Mouse (Mus musculus) inflammation-experienced regulatory T-cells, adult 16 weeks (primary cell): ENCODE measurements around the gene Itprip. TPM values are rescaled to one million over a fixed set of nuclear protein-coding genes. Genes with fewer than 3 reads are reported as not detected.

Experiments used
- polyA plus RNA-seq: library from polyadenylated mRNA; unstranded; fragments of 100-300 nt; shearing (Covaris generic); gene quantifications from one replicate; pipeline ENCODE4 v1.2.1, GENCODE M21; 2017

Gene Itprip
- polyA plus RNA-seq: 57.3 TPM

DNA sequence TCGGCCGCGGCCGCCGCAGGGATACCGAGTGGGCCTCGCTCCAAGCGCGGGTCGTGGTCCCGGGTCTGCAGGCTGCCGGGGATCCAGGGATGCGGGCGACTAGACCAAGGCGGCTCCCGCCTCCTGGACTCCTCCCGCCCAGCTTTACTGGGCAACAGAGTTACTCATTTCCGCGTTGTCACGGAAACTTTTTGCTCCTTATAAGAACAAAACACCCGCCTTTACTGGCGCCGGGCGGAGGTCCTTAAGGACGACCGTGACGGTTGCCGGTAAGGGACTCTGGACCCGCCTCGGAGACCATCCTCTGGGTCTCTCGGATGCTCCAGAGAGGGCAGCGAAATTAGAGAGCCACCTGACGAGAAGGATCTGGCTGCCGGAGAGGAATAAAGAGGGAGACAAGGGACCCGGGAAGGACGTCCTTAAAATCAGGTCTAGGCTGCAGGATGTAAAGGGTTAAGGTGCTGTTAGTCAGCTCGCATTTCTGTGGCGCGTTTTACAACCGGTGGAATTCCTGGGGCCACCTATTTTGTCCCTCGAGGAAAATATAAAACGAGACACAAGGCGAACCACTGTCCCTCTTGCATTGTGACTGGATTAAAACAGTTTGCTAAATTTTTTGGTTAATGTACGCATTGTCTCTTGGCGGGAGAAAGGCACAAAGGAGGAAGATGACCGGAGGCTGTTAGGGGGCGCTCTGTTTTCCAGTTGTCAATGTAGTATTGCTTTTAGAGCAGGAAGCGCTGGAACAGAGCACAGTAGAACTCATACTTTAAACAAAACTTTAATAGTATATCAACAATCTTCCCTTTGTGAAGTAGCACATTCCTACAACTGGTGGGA is at the start of gene Itprip, which contains the start of gene Cfap43:
Gene Itprip, minus strand, starts transcription at position 174 of the 840 bp plus-strand sequence.
Gene Cfap43, minus strand, starts transcription at position 162 of the 840 bp plus-strand sequence.

DNA sequence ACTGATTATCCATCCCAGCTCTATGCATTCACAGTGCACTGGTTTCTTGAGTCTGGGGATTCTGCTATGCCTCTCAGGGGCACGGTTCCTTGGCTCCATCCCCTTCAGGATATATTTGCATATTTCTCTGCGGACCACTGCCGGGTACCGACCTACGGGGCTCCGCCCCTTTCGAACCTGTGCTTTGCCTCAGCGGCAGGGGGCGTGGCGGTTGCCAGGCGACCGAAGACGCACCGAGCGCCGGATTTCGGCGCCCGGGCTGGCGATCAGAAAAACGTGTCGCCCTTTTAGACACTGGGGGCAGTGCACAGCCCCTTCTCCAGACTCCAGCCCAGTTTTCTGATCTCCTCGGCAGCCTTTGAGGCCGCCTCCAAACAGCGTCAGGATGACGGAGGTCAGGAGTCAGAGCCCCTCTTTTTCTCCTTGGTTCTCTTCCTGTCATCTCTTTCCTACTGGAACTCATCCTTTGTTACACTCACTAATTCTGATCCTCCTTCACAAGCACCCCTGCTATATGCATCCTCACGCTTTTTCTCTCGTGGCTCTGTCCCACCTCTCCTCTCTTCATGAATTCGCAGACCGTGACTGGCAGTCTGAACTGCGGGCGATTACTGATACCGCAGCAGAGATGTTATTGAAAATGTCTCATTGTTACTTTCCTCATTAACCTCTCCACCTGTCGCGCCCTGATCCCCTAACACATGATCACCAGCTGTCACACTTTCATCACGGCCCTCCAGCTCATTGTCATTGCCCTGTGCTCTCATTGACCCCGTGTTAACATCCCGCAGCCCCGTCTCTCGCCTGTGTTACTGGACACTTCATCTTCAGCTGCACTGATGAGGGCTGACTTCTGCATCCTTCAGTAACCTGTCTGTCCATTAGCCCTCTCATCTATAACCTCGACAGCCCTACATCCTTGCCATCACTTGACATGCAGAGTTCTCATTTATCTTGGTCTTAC is 18.6 kb upstream of the Itprip start, which contains the start of gene Cfap58:
Gene Cfap58, plus strand, starts transcription at position 233 of the 964 bp plus-strand sequence.

DNA sequence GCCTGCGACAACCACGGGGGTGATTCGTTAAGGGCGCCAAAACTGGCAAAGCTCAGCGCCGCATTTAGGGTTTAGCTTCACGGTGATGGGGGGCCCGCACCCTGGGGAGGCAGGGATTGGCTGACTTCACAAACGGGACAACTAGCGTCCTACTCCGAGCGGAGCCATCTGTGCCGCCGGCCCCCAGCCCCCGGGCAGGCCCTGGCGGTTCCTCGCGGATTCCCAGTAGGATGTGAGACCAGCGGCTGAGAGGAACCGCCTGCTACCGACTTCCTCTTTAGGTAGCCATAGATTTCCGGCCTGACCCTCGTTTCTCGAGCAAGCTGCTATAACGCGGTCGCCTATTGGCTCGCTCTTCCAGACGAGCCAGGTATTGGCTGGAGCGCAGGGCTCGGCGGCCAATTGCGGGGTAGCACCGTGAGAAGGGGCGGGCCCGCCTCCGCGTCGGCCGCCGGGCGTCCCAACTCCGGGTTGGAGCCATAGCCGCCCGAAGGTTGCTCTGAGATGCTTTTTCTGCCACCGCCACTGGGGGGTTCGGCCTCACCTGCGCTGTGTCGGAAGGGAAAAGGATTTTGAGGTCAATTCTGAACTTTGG is 53.6 kb downstream of the Itprip start, which contains the start of gene Gsto2:
Gene Gsto2, plus strand, starts transcription at position 182 of the 595 bp plus-strand sequence.

DNA sequence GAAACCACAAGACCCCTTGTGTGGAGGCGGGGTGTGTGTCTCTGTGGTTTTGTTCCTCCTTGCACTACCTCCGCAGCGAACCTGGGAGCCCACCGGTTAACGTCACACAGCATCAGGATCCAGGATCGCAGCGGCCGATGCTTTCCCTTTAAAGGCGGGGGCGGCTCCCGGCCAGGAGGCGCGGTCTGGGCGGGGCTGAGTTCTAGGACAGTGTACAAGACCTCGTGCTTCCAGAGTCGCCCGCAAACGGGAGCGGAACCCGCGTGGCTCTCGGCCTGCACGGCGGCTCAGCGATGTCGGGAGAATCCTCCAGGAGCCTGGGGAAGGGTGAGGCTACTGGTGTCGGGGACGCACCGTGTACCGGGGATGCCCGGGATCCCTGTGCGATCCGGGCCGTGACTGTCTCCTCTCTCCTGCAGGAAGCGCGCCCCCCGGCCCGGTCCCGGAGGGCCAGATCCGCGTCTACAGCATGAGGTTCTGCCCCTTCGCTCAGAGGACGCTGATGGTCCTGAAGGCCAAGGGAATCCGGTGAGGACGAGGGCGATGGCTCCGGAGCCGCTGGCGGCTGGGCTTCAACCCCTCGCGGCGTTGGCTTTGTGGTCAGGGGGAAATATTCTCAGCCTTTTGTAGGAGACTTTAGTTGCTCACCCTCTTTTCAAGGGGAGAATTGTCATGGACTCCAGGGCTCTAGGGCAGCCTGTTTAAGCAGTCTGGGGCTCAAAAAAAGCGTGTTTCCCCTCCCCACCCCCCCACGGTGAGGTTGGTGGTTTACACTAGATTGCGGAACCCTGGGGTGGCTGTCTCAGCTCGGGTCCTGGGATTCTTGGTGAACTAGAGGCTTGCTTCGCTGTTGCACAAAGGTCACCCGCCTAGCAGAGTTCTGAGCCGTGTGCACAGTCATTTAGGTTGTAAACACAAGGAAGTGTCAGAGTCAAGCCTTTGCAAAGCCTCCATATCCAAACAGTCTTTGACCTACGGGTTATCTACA is 64.0 kb downstream of the Itprip start, which contains the start of gene Gsto1:
Gene Gsto1, plus strand, starts transcription at position 175 of the 988 bp plus-strand sequence.

Other genes starting within 250 kb of the Itprip start
- gene Col17a1, start 227.2 kb downstream of the Itprip start, polyA plus RNA-seq: not detected
- 184 TPM for gene Sfr1, start 187.6 kb downstream of the Itprip start, polyA plus RNA-seq
- gene Gsto1, start 64.3 kb downstream of the Itprip start, polyA plus RNA-seq: 73.1 TPM
- gene Gsto2, start 53.8 kb downstream of the Itprip start, polyA plus RNA-seq: not detected
- 0.34 TPM for gene Cfap43, start within 50 bp of the Itprip start, polyA plus RNA-seq
- gene Cfap58, start 18.4 kb upstream of the Itprip start, polyA plus RNA-seq: not detected